Mouse (Mus musculus) heart, adult 2 months (tissue): ENCODE results near the gene Chad. TPM values are rescaled to one million over a fixed set of nuclear protein-coding genes. Genes with fewer than 3 reads are reported as not detected.
A peak's percentile ranks its signal among the peaks of the same experiment; 100 is the strongest.

Source experiments
- DNase-seq, 2 experiments: peaks; one replicate each; pipeline ENCODE4 v3.0.0; 2021
- H3K27ac ChIP-seq: fragments of 200-600 bp; 2 replicates; pipeline ENCODE4 v1.8.1; 2022
- H3K27me3 ChIP-seq: fragments of 200-500 bp; 2 replicates; pipeline ENCODE4 v1.6.1; 2012; ENCODE audit warnings: mild to moderate bottlenecking, low read length, inconsistent platforms, mixed read lengths; ENCODE audit not compliant: control insufficient read depth, insufficient read depth
- H3K36me3 ChIP-seq: fragments of 200-500 bp; 2 replicates; pipeline ENCODE4 v1.6.1; 2012; ENCODE audit warnings: low read length, inconsistent platforms; ENCODE audit not compliant: control insufficient read depth, insufficient read depth
- H3K4me1 ChIP-seq: fragments of 200-500 bp; 2 replicates; pipeline ENCODE4 v1.6.1; 2011; ENCODE audit warnings: low read length; ENCODE audit not compliant: control insufficient read depth, insufficient read depth
- H3K4me3 ChIP-seq: fragments of 200-600 bp; 2 replicates; pipeline ENCODE4 v1.8.1; 2022
- H3K79me2 ChIP-seq: fragments of 200-500 bp; replicated peaks from 2 replicates; pipeline ENCODE4 v1.6.1; 2012; ENCODE audit warnings: mild to moderate bottlenecking, inconsistent platforms, low read length, moderate library complexity, mixed read lengths; ENCODE audit not compliant: control insufficient read depth, insufficient read depth
- H3K9ac ChIP-seq: fragments of 200-500 bp; 2 replicates; pipeline ENCODE4 v1.6.1; 2012; ENCODE audit warnings: low read depth, mild to moderate bottlenecking, control low read depth, inconsistent platforms, low read length, mixed read lengths
- CTCF ChIP-seq: fragments of 200-600 bp; IDR thresholded peaks from 2 replicates; pipeline ENCODE4 v1.8.1; 2022; ENCODE audit warnings: antibody characterized with exemption, mild to moderate bottlenecking, moderate library complexity
- EP300 ChIP-seq: fragments of 200-500 bp; IDR thresholded peaks from 2 replicates; pipeline ENCODE4 v1.6.1; 2011; ENCODE audit warnings: low read depth, low read length, control low read depth; ENCODE audit not compliant: insufficient read depth
- POLR2A ChIP-seq: fragments of 200-500 bp; IDR thresholded peaks from 2 replicates; pipeline ENCODE4 v1.6.1; 2011; ENCODE audit warnings: mild to moderate bottlenecking, low read depth, low read length, control low read depth; ENCODE audit not compliant: insufficient read depth
- WGBS: fragments of 180-500 bp; shearing (Covaris S2); methylation state at CpG from one replicate; pipeline ENCODE4 v1.1.7; 2018; 5-methylcytosine and 5-hydroxymethylcytosine counted together
- intact Hi-C: fragments of 180-260 bp; cut with DNase I; formaldehyde crosslinking; loops from one replicate; pipeline ENCODE4 v1.15.1; 2025
- long read RNA-seq: library from polyadenylated mRNA; stranded (forward); transcript quantifications from one replicate; pipeline ENCODE4 v2.0.0, GENCODE M21; 2021
- polyA plus RNA-seq: library from polyadenylated mRNA; depleted of rRNA; stranded (reverse); fragments of >200 nt; gene quantifications from 2 replicates; pipeline ENCODE4 v1.2.3, GENCODE M21; 2012; rRNA removed
- total RNA-seq, 2 experiments: library from RNA; stranded (reverse); gene quantifications; 2 replicates each; pipeline ENCODE4 v1.2.3; 2021

The Chad gene
- 1 to 10 TPM; 1.7 to 2.1 TPM for total RNA-seq
- 8.7 and 16.2 TPM in 2 replicates for polyA plus RNA-seq
- long read RNA-seq, partial matches to known transcripts, result 0 of 2 reads
- long read RNA-seq, other reads (novel, unspliced or antisense), result 0 of 2 reads

- peak within 1 kb of the TSS; percentile 0 for H3K9ac ChIP-seq
- no peaks in the 10 kb centered on the region for H3K79me2 ChIP-seq
- peak; percentile 37 for TF ChIP-seq CTCF
- no peak for TF ChIP-seq POLR2A
- H3K27me3 ChIP-seq, result no peaks in the 10 kb centered on the region; the same call in 1 of the 2 replicates
- WGBS, result 18% methylated on average over 35 of the region's 35 CpGs
- no peak within 1 kb of the TSS; the same call in 1 of the 2 replicates for H3K27ac ChIP-seq
- intact Hi-C loops, result no loop called here
- no peaks in the 10 kb centered on the region for H3K36me3 ChIP-seq
- H3K4me3 ChIP-seq, result peak within 1 kb of the TSS; percentile 1
- H3K4me1 ChIP-seq, result no peaks in the 10 kb centered on the region
- peak; percentile 51 for DNase-seq
Measured at GRCm38 (mm10) chr11:94564437-94565150, at the start of gene Chad. Gene Chad (plus strand): TSS chr11:94565047.

- Histone ChIP-seq H3K4me1 (peaks cover 3% of the 10 kb centered on the region; the same call in 1 of the 2 replicates), H3K36me3 (no peaks in the 10 kb centered on the region), H3K4me3 (peak within 1 kb of the TSS; percentile 64), H3K79me2 (no peaks in the 10 kb centered on the region), H3K27ac (no peak within 1 kb of the TSS), H3K9ac (peak within 1 kb of the TSS; percentile 60), H3K27me3 (no peaks in the 10 kb centered on the region; the same call in 1 of the 2 replicates)
- WGBS, result 2% methylated on average over 42 of the region's 42 CpGs
- peak; percentile 67 to 73 for DNase-seq
- intact Hi-C loops, result no loop called here
- TF ChIP-seq POLR2A, result no peak
- peak; percentile 37 for TF ChIP-seq CTCF
Measured at GRCm38 (mm10) chr11:94521219-94521843, 43.5 kb upstream of the Chad start, which contains the start of gene Mycbpap. Gene Mycbpap (minus strand): TSS chr11:94521742.

GRCm38 (mm10) chr11:94526171-94526879 lies 38.5 kb upstream of the Chad start:
- DNase-seq, result no peak
- intact Hi-C loops, result no loop called here
- H3K4me1 ChIP-seq, result no peaks in the 10 kb centered on the region
- H3K27ac ChIP-seq, result no peak overlapping the region
- H3K36me3 ChIP-seq, result no peaks in the 10 kb centered on the region
- H3K27me3 ChIP-seq, result no peaks in the 10 kb centered on the region
- no peak overlapping the region for H3K4me3 ChIP-seq
- WGBS, result 55% methylated on average over 9 of the region's 9 CpGs
- TF ChIP-seq EP300 (no peak), POLR2A (no peak), CTCF (no peak)
- H3K9ac ChIP-seq, result no peak overlapping the region
- H3K79me2 ChIP-seq, result no peaks in the 10 kb centered on the region

DNA sequence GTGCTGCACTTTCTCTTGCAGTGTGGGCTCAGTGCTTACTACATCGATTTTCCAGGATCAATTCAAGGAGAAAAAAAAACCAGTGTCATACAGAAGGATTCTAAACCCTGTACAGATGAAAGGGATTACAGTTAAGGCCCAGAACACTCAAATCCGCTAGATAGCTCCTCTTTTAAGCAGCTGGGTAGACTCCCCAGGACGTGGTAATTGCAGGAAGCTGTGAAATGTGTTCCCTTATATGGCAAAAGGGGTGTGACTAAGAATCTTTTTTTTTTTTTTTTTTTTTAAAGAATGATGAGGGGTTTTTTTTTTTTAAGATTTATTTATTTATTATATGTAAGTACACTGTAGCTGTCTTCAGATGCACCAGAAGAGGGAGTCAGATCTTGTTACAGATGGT lies 36.0 kb upstream of the Chad start:
- no peak for DNase-seq
- intact Hi-C loops, result no loop called here
- 64% methylated on average over 3 of the region's 3 CpGs for WGBS
- Histone ChIP-seq H3K9ac (no peak overlapping the region), H3K4me3 (no peak overlapping the region), H3K79me2 (no peaks in the 10 kb centered on the region), H3K27ac (no peak overlapping the region), H3K27me3 (no peaks in the 10 kb centered on the region), H3K4me1 (no peaks in the 10 kb centered on the region), H3K36me3 (no peaks in the 10 kb centered on the region)
- no peak for TF ChIP-seq CTCF

DNA sequence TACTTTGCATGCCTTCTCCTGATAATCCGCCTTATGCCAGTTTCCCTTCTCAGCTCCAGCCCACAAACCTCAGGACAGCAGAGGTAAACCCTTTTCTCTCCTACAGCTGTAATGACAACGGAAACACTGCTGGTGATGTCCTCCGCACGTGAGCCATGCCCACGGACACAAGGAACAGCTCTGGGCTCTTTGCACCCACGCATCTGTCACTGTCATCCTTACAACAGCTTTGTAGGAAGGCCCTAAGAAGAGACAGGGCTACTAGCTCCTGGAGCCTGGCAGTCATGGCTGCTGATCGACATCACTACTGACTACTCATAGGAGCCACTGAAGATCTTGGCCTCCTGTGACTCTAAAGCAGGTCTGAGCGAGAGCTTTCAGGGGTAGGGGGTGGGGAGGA lies 31.7 kb upstream of the Chad start:
- intact Hi-C loops, result no loop called here
- Histone ChIP-seq H3K27me3 (no peaks in the 10 kb centered on the region), H3K4me3 (no peak overlapping the region), H3K4me1 (no peaks in the 10 kb centered on the region), H3K27ac (no peak overlapping the region), H3K9ac (no peak overlapping the region), H3K79me2 (no peaks in the 10 kb centered on the region), H3K36me3 (no peaks in the 10 kb centered on the region)
- WGBS, result 74% methylated on average over 8 of the region's 8 CpGs
- no peak for DNase-seq
- TF ChIP-seq CTCF (no peak), POLR2A (no peak), EP300 (no peak)

GRCm38 (mm10) chr11:94538733-94539292 lies 26.0 kb upstream of the Chad start:
- 70% methylated on average over 8 of the region's 8 CpGs for WGBS
- H3K27me3 ChIP-seq, result no peaks in the 10 kb centered on the region
- intact Hi-C loops, result no loop called here
- H3K79me2 ChIP-seq, result no peaks in the 10 kb centered on the region
- no peak for DNase-seq
- H3K9ac ChIP-seq, result no peak overlapping the region
- no peaks in the 10 kb centered on the region for H3K36me3 ChIP-seq
- H3K4me3 ChIP-seq, result no peak overlapping the region
- TF ChIP-seq EP300 (no peak), POLR2A (no peak), CTCF (no peak)
- no peak overlapping the region for H3K27ac ChIP-seq
- no peaks in the 10 kb centered on the region for H3K4me1 ChIP-seq
